21 mouse cellular contexts compared by ENCODE assay signal in genomic region chr1:152034766-152035165, GRCm38 (mm10). TPM values are rescaled to one million over a fixed set of nuclear protein-coding genes. Genes with fewer than 3 reads are reported as not detected.
DNase-seq lines count a peak whose midpoint lies in the region; ATAC-seq lines count a peak whose summit lies in the region.
"Had no signal": no experiment of that assay in that cellular context is flagged by ENCODE, and none has a peak within 500 bp of the region (broad histone marks: within the 10 kb centered on the region; RNA-seq: fewer than 3 reads in every experiment).

No protein-coding gene starts in this region.

- peak; percentile 70 for DNase-seq in heart, adult 11 months
- no peak for DNase-seq in heart, adult 18-20 months
- peak; percentile 77 for DNase-seq in midbrain, embryonic 11.5 days (ENCODE audit: low spot score, missing footprints)
- DNase-seq: adrenal gland, adult 2 months; adrenal gland, postnatal 10 days; adrenal gland, postnatal 25 days; cerebellum, adult 11 months; cerebellum, adult 18-20 months; cerebellum, adult 8-10 months; cerebellum, adult 9-11 months; cerebellum, postnatal 14 days; cerebellum, postnatal 36 days; embryo, embryonic 11 days had no signal

- peaks cover 22% of the 10 kb centered on the region for H3K4me1 ChIP-seq in midbrain, embryonic 11.5 days (ENCODE audit: control insufficient read depth, insufficient read depth, low read length)
- H3K4me1 ChIP-seq in midbrain, embryonic 13.5 days (replicated peaks) = peaks cover 55% of the 10 kb centered on the region

- H3K4me2 ChIP-seq in midbrain, embryonic 11.5 days = no peak overlapping the region
- H3K4me2 ChIP-seq in midbrain, embryonic 13.5 days (replicated peaks) = no peak overlapping the region
- H3K4me2 ChIP-seq: embryonic facial prominence, embryonic 13.5 days; embryonic facial prominence, embryonic 15.5 days had no signal

- no peaks in the 10 kb centered on the region for H3K36me3 ChIP-seq in midbrain, embryonic 11.5 days (ENCODE audit: control insufficient read depth, insufficient read depth, low read length)
- no peaks in the 10 kb centered on the region for H3K36me3 ChIP-seq in midbrain, embryonic 13.5 days
- H3K36me3 ChIP-seq: embryonic facial prominence, embryonic 13.5 days; embryonic facial prominence, embryonic 15.5 days had no signal

- H3K27me3 ChIP-seq in midbrain, embryonic 11.5 days (ENCODE audit: control insufficient read depth, insufficient read depth, low read length) = no peaks in the 10 kb centered on the region
- no peaks in the 10 kb centered on the region for H3K27me3 ChIP-seq in midbrain, embryonic 13.5 days
- H3K27me3 ChIP-seq: embryonic facial prominence, embryonic 13.5 days; embryonic facial prominence, embryonic 15.5 days had no signal

- no peak overlapping the region for H3K27ac ChIP-seq in midbrain, embryonic 11.5 days (ENCODE audit: low read depth, low read length)
- H3K27ac ChIP-seq in midbrain, embryonic 13.5 days = no peak overlapping the region
- H3K27ac ChIP-seq: embryonic facial prominence, embryonic 13.5 days; embryonic facial prominence, embryonic 15.5 days had no signal

- 67% methylated on average over 7 of the region's 7 CpGs for WGBS in midbrain, embryonic 11.5 days
- 53% methylated on average over 7 of the region's 7 CpGs for WGBS in midbrain, embryonic 13.5 days

- H3K4me3 ChIP-seq in midbrain, embryonic 11.5 days (ENCODE audit: low read depth, low read length) = no peak overlapping the region
- H3K4me3 ChIP-seq in midbrain, embryonic 13.5 days (replicated peaks) = no peak overlapping the region
- H3K4me3 ChIP-seq: embryonic facial prominence, embryonic 13.5 days; embryonic facial prominence, embryonic 15.5 days; erythroblast, embryonic 14.5 days had no signal

- no peaks in the 10 kb centered on the region for H3K9me3 ChIP-seq in midbrain, embryonic 11.5 days (ENCODE audit: control insufficient read depth, low read length)
- no peaks in the 10 kb centered on the region for H3K9me3 ChIP-seq in midbrain, embryonic 13.5 days
- H3K9me3 ChIP-seq: embryonic facial prominence, embryonic 15.5 days had no signal

- no peak for ATAC-seq in midbrain, embryonic 11.5 days (ENCODE audit: low FRiP score)
- ATAC-seq in midbrain, embryonic 13.5 days = no peak
- ATAC-seq in granulocyte monocyte progenitor cell, adult 5-6 weeks (replicated peaks; ENCODE audit: poor library complexity, severe bottlenecking) = peak; percentile 14; the same call in 1 of the 2 replicates
- ATAC-seq in erythroid progenitor cell, adult 5-6 weeks (replicated peaks; ENCODE audit: low FRiP score, poor library complexity, severe bottlenecking) = no peak
- ATAC-seq: forebrain, embryonic 14.5 days; forebrain, embryonic 16.5 days had no signal

- no peak overlapping the region for H3K9ac ChIP-seq in midbrain, embryonic 11.5 days (ENCODE audit: low read length)
- H3K9ac ChIP-seq in midbrain, embryonic 13.5 days (replicated peaks) = no peak overlapping the region
- H3K9ac ChIP-seq: embryonic facial prominence, embryonic 13.5 days; embryonic facial prominence, embryonic 15.5 days had no signal

RNA-seq across cellular contexts. Expression of gene 1700025G04Rik, which starts 55.2 kb away (rescaled TPM):
- 10 to 100 TPM; 38.9 to 41.0 TPM for total RNA-seq in heart, adult 18-20 months (2021)
- polyA plus RNA-seq in midbrain, embryonic 11.5 days (2014; fragmentation: Nextera tagmentation; extraction: Ambion mirVana) = 32.4 and 35.2 TPM in 2 replicates
- polyA plus RNA-seq in midbrain, embryonic 13.5 days (2015; fragmentation: Nextera tagmentation; extraction: Ambion mirVana) = 37.6 and 41.1 TPM in 2 replicates
- 26.0 and 28.4 TPM in 2 replicates for total RNA-seq in granulocyte monocyte progenitor cell, adult 5-6 weeks (2014; fragmentation: Nextera tagmentation)
- 13.7 and 21.8 TPM in 2 replicates for total RNA-seq in granulocyte monocyte progenitor cell, adult 5-6 weeks (2017)
- total RNA-seq in erythroid progenitor cell, adult 5-6 weeks (2015; ENCODE audit: low replicate concordance) = 0.72 and 28.5 TPM in 2 replicates
- total RNA-seq in erythroid progenitor cell, adult 5-6 weeks (2017; ENCODE audit: low replicate concordance) = 0.13 TPM in 1 of 2 replicates, not detected in the other

Comparison
In these comparisons a context has a peak if more than half of its experiments do, and no peak if none do; other contexts are left out.
1. DNase-seq: peak in heart, adult 11 months (single experiment) and midbrain, embryonic 11.5 days (single experiment); none in heart, adult 18-20 months (0 of 2).